Mouse (Mus musculus) G1E (cell line): ENCODE measurements around the gene Cul3.

Experiments
- CTCF ChIP-seq: IDR thresholded peaks from 2 replicates; pipeline ENCODE4 v1.5.1; 2012; ENCODE audit warnings: low read depth, low read length, inconsistent platforms, mixed read lengths
- GATA1 ChIP-seq: IDR thresholded peaks from 2 replicates; pipeline ENCODE4 v1.6.1; 2012; ENCODE audit warnings: borderline replicate concordance, low read length, inconsistent platforms, mixed read lengths
- TAL1 ChIP-seq: conservative IDR thresholded peaks from 2 replicates; pipeline ENCODE4 v1.6.1; 2012; ENCODE audit warnings: low read depth, low read length, inconsistent platforms, mixed read lengths

- TF ChIP-seq CTCF = no peak
- no peak for TF ChIP-seq GATA1
- TF ChIP-seq TAL1 = no peak
These were observed 19.8 kb upstream of the Cul3 start for GRCm38 (mm10) chr1:80360038-80360608.
